Mouse (Mus musculus): ENCODE results near the gene Prtg. TPM values are rescaled to one million over a fixed set of nuclear protein-coding genes. Genes with fewer than 3 reads are reported as not detected.
A peak's percentile ranks its signal among the peaks of the same experiment; 100 is the strongest.

Prtg gene
- polyA plus RNA-seq (2012; rRNA removed) = 0.03 and 0.20 TPM in 2 replicates

GRCm38 (mm10) chr9:72806731-72807419 lies at the start of gene Prtg:
Gene Prtg, plus strand, starts transcription at chr9:72806874.
- 1% methylated on average over 56 of the region's 57 CpGs for WGBS
- DNase-seq (ENCODE audit: low read depth, low spot score) = no peak

- WGBS = 82% methylated on average over 5 of the region's 5 CpGs
These were observed 49.5 kb upstream of the Prtg start for GRCm38 (mm10) chr9:72757143-72757542.

GRCm38 (mm10) chr9:72758705-72759131 lies 48.0 kb upstream of the Prtg start:
- 62% methylated on average over 8 of the region's 8 CpGs for WGBS

More at GRCm38 (mm10) chr9:72757143-72757542, 49.5 kb upstream of the Prtg start:
- no peak for DNase-seq (ENCODE audit: low read depth, low spot score)

GRCm38 (mm10) chr9:72763050-72763718 lies 43.5 kb upstream of the Prtg start:
- no peak for DNase-seq (ENCODE audit: low read depth, low spot score)
- 19% methylated on average over 3 of the region's 3 CpGs for WGBS

More at GRCm38 (mm10) chr9:72758705-72759131, 48.0 kb upstream of the Prtg start:
- DNase-seq (ENCODE audit: low read depth, low spot score) = no peak

GRCm38 (mm10) chr9:72766789-72767349 lies 39.8 kb upstream of the Prtg start:
- WGBS = 3% methylated on average over 17 of the region's 17 CpGs
- peak; percentile 37 for DNase-seq (ENCODE audit: low read depth, low spot score)

GRCm38 (mm10) chr9:72775022-72775421 lies 31.7 kb upstream of the Prtg start:
- WGBS = 74% methylated on average over 4 of the region's 4 CpGs
- DNase-seq (ENCODE audit: low read depth, low spot score) = no peak

GRCm38 (mm10) chr9:72779004-72779403 lies 27.7 kb upstream of the Prtg start:
- no peak for DNase-seq (ENCODE audit: low read depth, low spot score)
- WGBS = 32% methylated on average over 11 of the region's 11 CpGs

GRCm38 (mm10) chr9:72779733-72780132 lies 26.9 kb upstream of the Prtg start:
- 42% methylated on average over 4 of the region's 4 CpGs for WGBS
- DNase-seq (ENCODE audit: low read depth, low spot score) = no peak

GRCm38 (mm10) chr9:72780694-72781093 lies 26.0 kb upstream of the Prtg start:
- DNase-seq (ENCODE audit: low read depth, low spot score) = no peak
- WGBS = 42% methylated on average over 5 of the region's 5 CpGs

GRCm38 (mm10) chr9:72781466-72781865 lies 25.2 kb upstream of the Prtg start:
- DNase-seq (ENCODE audit: low read depth, low spot score) = no peak
- WGBS = 48% methylated on average over 4 of the region's 4 CpGs

GRCm38 (mm10) chr9:72782121-72782520 lies 24.6 kb upstream of the Prtg start:
- DNase-seq (ENCODE audit: low read depth, low spot score) = no peak
- WGBS = 60% methylated on average over 8 of the region's 8 CpGs

GRCm38 (mm10) chr9:72787732-72788131 lies 18.9 kb upstream of the Prtg start:
- WGBS = 74% methylated on average over 1 of the region's 1 CpGs
- no peak for DNase-seq (ENCODE audit: low read depth, low spot score)

- no peak for DNase-seq (ENCODE audit: low read depth, low spot score)
- WGBS = 58% methylated on average over 14 of the region's 14 CpGs
These were observed 16.0 kb upstream of the Prtg start for GRCm38 (mm10) chr9:72790530-72791212.

GRCm38 (mm10) chr9:72791213-72791582 lies 15.5 kb upstream of the Prtg start:
- 63% methylated on average over 10 of the region's 10 CpGs for WGBS
- no peak for DNase-seq (ENCODE audit: low read depth, low spot score)

- no peak for DNase-seq (ENCODE audit: low read depth, low spot score)
- 36% methylated on average over 6 of the region's 6 CpGs for WGBS
These were observed 15.0 kb upstream of the Prtg start for GRCm38 (mm10) chr9:72791681-72792080.

- WGBS = 77% methylated on average over 3 of the region's 3 CpGs
- DNase-seq (ENCODE audit: low read depth, low spot score) = no peak
These were observed 11.4 kb upstream of the Prtg start for GRCm38 (mm10) chr9:72795243-72795642.

- 22% methylated on average over 9 of the region's 9 CpGs for WGBS
- DNase-seq (ENCODE audit: low read depth, low spot score) = no peak
These were observed 9.5 kb upstream of the Prtg start for GRCm38 (mm10) chr9:72797136-72797621.

- DNase-seq (ENCODE audit: low read depth, low spot score) = no peak
These were observed 3.4 kb upstream of the Prtg start for GRCm38 (mm10) chr9:72803280-72803679.

GRCm38 (mm10) chr9:72806146-72806545 lies 528 bp upstream of the Prtg start:
- DNase-seq (ENCODE audit: low read depth, low spot score) = no peak
- 53% methylated on average over 14 of the region's 14 CpGs for WGBS

More at GRCm38 (mm10) chr9:72803280-72803679, 3.4 kb upstream of the Prtg start:
- 65% methylated on average over 4 of the region's 4 CpGs for WGBS

- WGBS = 1% methylated on average over 52 of the region's 52 CpGs
- DNase-seq (ENCODE audit: low read depth, low spot score) = no peak
These were observed 839 bp downstream of the Prtg start for GRCm38 (mm10) chr9:72807420-72808005.
